Mouse (Mus musculus) myocyte (in vitro differentiated cells): Measurements from ENCODE around the gene Gm973.

ENCODE experiments used
- POLR2A ChIP-seq: IDR thresholded peaks from one replicate; pipeline ENCODE4 v1.6.1; 2011; ENCODE audit warnings: low read depth, mild to moderate bottlenecking, control low read depth, moderate library complexity; ENCODE audit not compliant: insufficient read length
- SRF ChIP-seq: IDR thresholded peaks from one replicate; pipeline ENCODE4 v1.6.1; 2011; ENCODE audit warnings: low read depth; ENCODE audit not compliant: control insufficient read depth, insufficient read length
- USF1 ChIP-seq: IDR thresholded peaks from one replicate; pipeline ENCODE4 v1.6.1; 2011; ENCODE audit warnings: low read depth, mild to moderate bottlenecking, control low read depth, moderate library complexity

GRCm38 (mm10) chr1:59503659-59504301 lies 12.3 kb upstream of the Gm973 start:
- TF ChIP-seq SRF (no peak), POLR2A (no peak), USF1 (no peak)
